ENCODE assay signal across 8 mouse cellular contexts in the genomic region with DNA sequence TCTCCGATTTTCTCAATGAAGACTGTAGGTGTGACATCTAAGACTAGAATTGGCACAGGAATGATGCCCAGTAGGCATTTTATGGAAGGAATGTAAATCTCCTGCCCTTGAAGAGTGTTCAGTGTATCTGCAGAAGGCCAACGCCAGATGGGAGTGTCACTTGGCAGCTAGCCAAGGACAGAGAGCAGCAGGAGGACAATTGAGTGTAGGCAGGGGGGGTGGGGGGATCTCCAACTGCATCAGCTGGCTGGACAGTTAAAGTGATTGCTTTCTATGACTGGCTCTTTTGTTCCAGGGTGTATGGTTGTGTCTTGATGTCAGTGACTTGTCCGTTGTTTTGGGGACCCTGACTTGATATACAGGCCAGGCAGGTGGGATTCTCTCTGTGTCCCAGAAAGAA.
DNase-seq lines count a peak whose midpoint lies in the region; ATAC-seq lines count a peak whose summit lies in the region.

No protein-coding gene starts in this region.

- WGBS in intestine, embryonic 15.5 days, result 36% methylated on average over 3 of the region's 3 CpGs

- H3K27me3 ChIP-seq in intestine, embryonic 15.5 days (replicated peaks), result no peaks in the 10 kb centered on the region

- no peaks in the 10 kb centered on the region for H3K9me3 ChIP-seq in intestine, embryonic 15.5 days

- H3K9ac ChIP-seq in intestine, embryonic 15.5 days, result no peak overlapping the region

- no peak overlapping the region for H3K4me2 ChIP-seq in intestine, embryonic 15.5 days (replicated peaks)

- no peaks in the 10 kb centered on the region for H3K4me1 ChIP-seq in intestine, embryonic 15.5 days (replicated peaks)

- no peak overlapping the region for H3K4me3 ChIP-seq in intestine, embryonic 15.5 days (replicated peaks)

- H3K27ac ChIP-seq in intestine, embryonic 15.5 days, result no peak overlapping the region

- ATAC-seq in intestine, embryonic 15.5 days, result 0 out of 2 replicates have a peak, but pooled peaks have one; percentile 67
- ATAC-seq in erythroblast, adult 5-6 weeks (replicated peaks; ENCODE audit: low FRiP score, poor library complexity, severe bottlenecking), result no peak

- H3K36me3 ChIP-seq in intestine, embryonic 15.5 days, result no peaks in the 10 kb centered on the region

- peak; percentile 31 for DNase-seq in layer of hippocampus, adult 9-11 months
- DNase-seq in layer of hippocampus, postnatal 25 days (ENCODE audit: extremely low spot score in 1 of 2, low spot score in 1 of 2), result no peak
- peak; percentile 30 for DNase-seq in adrenal gland, adult 8-10 months
- DNase-seq in cerebellum, postnatal 36 days, result peak; percentile 20 to 37
- DNase-seq in spleen, postnatal 4 days (ENCODE audit: low spot score in 2 of 2), result no peak
- no peak for DNase-seq in gastrocnemius, adult 18-20 months (ENCODE audit: low spot score)

Comparison
In these comparisons a context has a peak if more than half of its experiments do, and no peak if none do; other contexts are left out.
1. DNase-seq: peak in layer of hippocampus, adult 9-11 months (single experiment), adrenal gland, adult 8-10 months (single experiment) and cerebellum, postnatal 36 days (2 of 2); none in layer of hippocampus, postnatal 25 days (0 of 2), spleen, postnatal 4 days (0 of 2) and gastrocnemius, adult 18-20 months (single experiment).